Mouse (Mus musculus): ENCODE data around the gene Rpl10-ps3.

GRCm38 (mm10) chr9:50351746-50352145 is 7.0 kb upstream of the Rpl10-ps3 start:
- TF ChIP-seq CTCF (IDR thresholded peaks at IDR 0.05; ENCODE audit: extremely low read depth, insufficient read depth, low read length) (no peak), POLR2A (IDR thresholded peaks at IDR 0.05; ENCODE audit: extremely low read depth, insufficient read depth, low read length) (no peak)
